Mouse (Mus musculus) bone marrow macrophage, adult 2 months (primary cell): Measurements from ENCODE around the gene Dnase2a.

Experiments
- CTCF ChIP-seq: IDR thresholded peaks from 2 replicates; pipeline ENCODE4 v1.5.1; 2012; ENCODE audit warnings: low read depth, mild to moderate bottlenecking, low read length, moderate library complexity
- POLR2A ChIP-seq: IDR thresholded peaks from 2 replicates; pipeline ENCODE4 v1.6.1; 2012; ENCODE audit warnings: mild to moderate bottlenecking, low read depth, low read length, borderline replicate concordance

- TF ChIP-seq CTCF (no peak), POLR2A (no peak)
These were observed 19.2 kb downstream of the Dnase2a start for GRCm38 (mm10) chr8:84927513-84927912.
